ENCODE assay signal across 9 mouse cellular contexts in the genomic region with DNA sequence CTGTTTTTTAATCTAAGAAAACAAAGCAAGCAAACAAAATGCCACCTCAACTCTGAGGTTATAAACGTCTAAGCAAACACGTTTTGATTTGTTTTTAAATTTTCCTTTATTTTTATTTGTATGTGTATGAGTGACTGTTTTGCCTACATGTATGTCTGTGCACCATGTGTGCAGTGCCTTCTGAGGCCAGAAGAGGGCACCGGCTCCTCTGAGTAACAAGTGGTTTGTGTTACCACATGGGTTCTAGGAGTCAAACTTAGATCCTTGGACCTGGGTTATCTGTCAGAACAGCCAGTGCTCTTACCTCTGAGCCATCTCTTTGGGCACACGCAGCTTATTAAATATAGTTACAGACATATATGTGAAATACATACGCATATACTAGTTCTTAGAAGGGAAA. TPM values are rescaled to one million over a fixed set of nuclear protein-coding genes. Genes with fewer than 3 reads are reported as not detected.
DNase-seq lines count a peak whose midpoint lies in the region; ATAC-seq and TF ChIP-seq lines count a peak whose summit lies in the region.
"Had no signal": no experiment of that assay in that cellular context is flagged by ENCODE, and none has a peak within 500 bp of the region (broad histone marks: within the 10 kb centered on the region; RNA-seq: fewer than 3 reads in every experiment).

No protein-coding gene starts in this region.

- no peak for ATAC-seq in hindbrain, embryonic 14.5 days (ENCODE audit: low FRiP score)

- H3K9ac ChIP-seq in hindbrain, embryonic 14.5 days = no peak overlapping the region

- H3K27ac ChIP-seq in hindbrain, embryonic 10.5 days = no peak overlapping the region
- H3K27ac ChIP-seq in hindbrain, embryonic 14.5 days = no peak overlapping the region
- no peak overlapping the region for H3K27ac ChIP-seq in spleen, adult 2 months (ENCODE audit: insufficient read depth, low read length)
- no peak overlapping the region for H3K27ac ChIP-seq in embryonic fibroblast, embryonic 13.5 days (ENCODE audit: insufficient read depth, low read length)
- H3K27ac ChIP-seq: neural tube, embryonic 13.5 days had no signal

- WGBS in hindbrain, embryonic 10.5 days = 86% methylated on average over 5 of the region's 5 CpGs
- 93% methylated on average over 5 of the region's 5 CpGs for WGBS in hindbrain, embryonic 14.5 days
- WGBS in spleen, adult 2 months = 85% methylated on average over 5 of the region's 5 CpGs

- peaks cover 7% of the 10 kb centered on the region; the same call in 1 of the 2 replicates for H3K27me3 ChIP-seq in hindbrain, embryonic 10.5 days (ENCODE audit: insufficient read depth, poor library complexity, severe bottlenecking)
- H3K27me3 ChIP-seq in hindbrain, embryonic 14.5 days (ENCODE audit: control insufficient read depth, insufficient read depth, low read length) = no peaks in the 10 kb centered on the region; the same call in 1 of the 2 replicates
- no peaks in the 10 kb centered on the region for H3K27me3 ChIP-seq in spleen, adult 2 months (ENCODE audit: control insufficient read depth, insufficient read depth, low read length)
- H3K27me3 ChIP-seq: neural tube, embryonic 13.5 days had no signal

- no peaks in the 10 kb centered on the region for H3K36me3 ChIP-seq in hindbrain, embryonic 10.5 days
- no peaks in the 10 kb centered on the region for H3K36me3 ChIP-seq in hindbrain, embryonic 14.5 days (replicated peaks; ENCODE audit: control insufficient read depth, insufficient read depth)
- no peaks in the 10 kb centered on the region for H3K36me3 ChIP-seq in spleen, adult 2 months (ENCODE audit: control insufficient read depth, insufficient read depth, low read length)
- H3K36me3 ChIP-seq: neural tube, embryonic 13.5 days had no signal

- peak; percentile 21 for DNase-seq in hindbrain, embryonic 10.5 days (ENCODE audit: low spot score)
- no peak for DNase-seq in hindbrain, embryonic 14.5 days (ENCODE audit: low spot score)
- peak in 1 of 2 experiments; percentile 18 for DNase-seq in spleen, adult 2 months (ENCODE audit: low read depth in 1 of 2, low spot score in 2 of 2)
- DNase-seq in spleen, adult 12 weeks (ENCODE audit: low spot score) = no peak
- peak; percentile 49 to 56 for DNase-seq in thymus, postnatal 36 days
- no peak for DNase-seq in urinary bladder, postnatal 4 days (ENCODE audit: low spot score in 2 of 2)
- DNase-seq in left cerebral cortex, postnatal 25 days (ENCODE audit: low spot score in 2 of 2) = no peak

- peaks cover 26% of the 10 kb centered on the region for H3K4me1 ChIP-seq in hindbrain, embryonic 10.5 days (replicated peaks)
- peaks cover 13% of the 10 kb centered on the region for H3K4me1 ChIP-seq in hindbrain, embryonic 14.5 days (replicated peaks; ENCODE audit: control insufficient read depth, insufficient read depth, low read length)
- no peaks in the 10 kb centered on the region for H3K4me1 ChIP-seq in spleen, adult 2 months (ENCODE audit: control insufficient read depth, insufficient read depth, insufficient read length)
- no peaks in the 10 kb centered on the region for H3K4me1 ChIP-seq in embryonic fibroblast, embryonic 13.5 days (ENCODE audit: control insufficient read depth, insufficient read depth, low read length)

- peak; percentile 18; the same call in 1 of the 2 replicates for TF ChIP-seq CTCF in spleen, adult 2 months (IDR thresholded peaks at IDR 0.05; ENCODE audit: extremely low read depth, insufficient read depth, insufficient read length, insufficient replicate concordance)
- TF ChIP-seq CTCF in embryonic fibroblast, embryonic 13.5 days (IDR thresholded peaks at IDR 0.05; ENCODE audit: borderline replicate concordance, insufficient read depth, low read length) = peak; percentile 43; the same call in 1 of the 2 replicates

- intact Hi-C loops in left cerebral cortex, postnatal 25 days (cut with DNase I) = no loop called here

- no peak overlapping the region for H3K4me3 ChIP-seq in hindbrain, embryonic 10.5 days
- H3K4me3 ChIP-seq in hindbrain, embryonic 14.5 days (replicated peaks; ENCODE audit: low read length) = no peak overlapping the region
- no peak overlapping the region for H3K4me3 ChIP-seq in spleen, adult 2 months (ENCODE audit: extremely low read depth, insufficient read depth, insufficient read length)
- H3K4me3 ChIP-seq in embryonic fibroblast, embryonic 13.5 days (ENCODE audit: insufficient read depth, low read length) = no peak overlapping the region
- H3K4me3 ChIP-seq: neural tube, embryonic 13.5 days had no signal

- no peaks in the 10 kb centered on the region for H3K9me3 ChIP-seq in hindbrain, embryonic 10.5 days
- H3K9me3 ChIP-seq in hindbrain, embryonic 14.5 days (ENCODE audit: control insufficient read depth, low read length) = no peaks in the 10 kb centered on the region
- H3K9me3 ChIP-seq: neural tube, embryonic 13.5 days had no signal

- no peak overlapping the region for H3K4me2 ChIP-seq in hindbrain, embryonic 14.5 days (replicated peaks)
- H3K4me2 ChIP-seq: neural tube, embryonic 13.5 days had no signal

- TF ChIP-seq POLR2A in spleen, adult 2 months (IDR thresholded peaks at IDR 0.05; ENCODE audit: low read depth, low read length) = no peak
- no peak for TF ChIP-seq POLR2A in embryonic fibroblast, embryonic 13.5 days (IDR thresholded peaks at IDR 0.05; ENCODE audit: low read depth, low read length)

RNA-seq across cellular contexts. Expression of gene Rad23b, which starts 57.6 kb away (rescaled TPM):
- 89.5 and 91.2 TPM in 2 replicates for polyA plus RNA-seq in hindbrain, embryonic 10.5 days (2016; fragmentation: Nextera tagmentation; extraction: Ambion mirVana)
- 80.9 and 94.1 TPM in 2 replicates for polyA plus RNA-seq in hindbrain, embryonic 14.5 days (2014; fragmentation: Nextera tagmentation; extraction: Ambion mirVana)
- 119 and 243 TPM in 2 replicates for polyA plus RNA-seq in spleen, adult 2 months (2012; rRNA removed)
- polyA plus RNA-seq in embryonic fibroblast, embryonic 13.5 days (2011; ENCODE audit: insufficient read length, low read depth, missing spikeins) = 306 and 316 TPM in 2 replicates
- total RNA-seq in left cerebral cortex, postnatal 25 days (2021) = 100 to 1,000 TPM; 183 to 184 TPM

Comparison
In these comparisons a context has a peak if more than half of its experiments do, and no peak if none do; other contexts are left out.
1. DNase-seq: peak in hindbrain, embryonic 10.5 days (single experiment) and thymus, postnatal 36 days (2 of 2); none in hindbrain, embryonic 14.5 days (single experiment), spleen, adult 12 weeks (single experiment), urinary bladder, postnatal 4 days (0 of 2) and left cerebral cortex, postnatal 25 days (0 of 2).